In genomic region chr3:67557200-67557651, GRCm38 (mm10) we compare ENCODE assay signal across 8 mouse cellular contexts. TPM values are rescaled to one million over a fixed set of nuclear protein-coding genes. Genes with fewer than 3 reads are reported as not detected.
DNase-seq lines count a peak whose midpoint lies in the region; ATAC-seq and TF ChIP-seq lines count a peak whose summit lies in the region.

No protein-coding gene starts in this region.

- TF ChIP-seq CTCF in kidney, adult 2 months (conservative IDR thresholded peaks at IDR 0.05; ENCODE audit: insufficient read depth, insufficient read length, low read depth, low read length), result no peak

- no peaks in the 10 kb centered on the region for H3K9me3 ChIP-seq in intestine, embryonic 16.5 days (ENCODE audit: control insufficient read depth, low read length)

- DNase-seq in A20 (ENCODE audit: low read depth, low spot score), result peak; percentile 92
- peak; percentile 29 for DNase-seq in embryo, embryonic 10.5 days (ENCODE audit: low spot score)
- peak; percentile 93 for DNase-seq in splenic B cell, adult 2 months (ENCODE audit: low read depth, low spot score)
- no peak for DNase-seq in layer of hippocampus, postnatal 14 days (ENCODE audit: low spot score in 2 of 2)
- DNase-seq in gastrocnemius, postnatal 4 days (ENCODE audit: low spot score in 2 of 2), result no peak
- no peak for DNase-seq in kidney, adult 2 months

- H3K36me3 ChIP-seq in intestine, embryonic 16.5 days (ENCODE audit: control insufficient read depth, insufficient read depth, low read length), result no peaks in the 10 kb centered on the region
- H3K36me3 ChIP-seq in splenic B cell, adult 2 months (ENCODE audit: control insufficient read depth, insufficient read depth, low read length, poor library complexity, severe bottlenecking), result no peaks in the 10 kb centered on the region
- H3K36me3 ChIP-seq in kidney, adult 2 months (ENCODE audit: control insufficient read depth, insufficient read depth, low read length), result no peaks in the 10 kb centered on the region

- no peak overlapping the region for H3K27ac ChIP-seq in intestine, embryonic 16.5 days (ENCODE audit: low read length)
- H3K27ac ChIP-seq in kidney, adult 2 months (ENCODE audit: insufficient read depth, low read depth, low read length), result no peak overlapping the region

- ATAC-seq in intestine, embryonic 16.5 days, result no peak
- peak; percentile 96 for ATAC-seq in megakaryocyte progenitor cell, adult 5-6 weeks (replicated peaks; ENCODE audit: poor library complexity)

- no peak for TF ChIP-seq POLR2A in kidney, adult 2 months (IDR thresholded peaks at IDR 0.05; ENCODE audit: low read depth, low read length)

- 51% methylated on average over 14 of the region's 14 CpGs for WGBS in intestine, embryonic 16.5 days
- WGBS in kidney, adult 2 months, result 33% methylated on average over 14 of the region's 14 CpGs

- no peaks in the 10 kb centered on the region for H3K27me3 ChIP-seq in intestine, embryonic 16.5 days (replicated peaks; ENCODE audit: control insufficient read depth, insufficient read depth, low read length)
- no peaks in the 10 kb centered on the region for H3K27me3 ChIP-seq in splenic B cell, adult 2 months (ENCODE audit: control insufficient read depth, insufficient read depth, low read length, poor library complexity, severe bottlenecking)
- H3K27me3 ChIP-seq in kidney, adult 2 months (replicated peaks; ENCODE audit: control insufficient read depth, insufficient read depth, low read length), result no peaks in the 10 kb centered on the region

- H3K4me3 ChIP-seq in intestine, embryonic 16.5 days (ENCODE audit: low read length), result peak overlapping the region; percentile 7; the same call in 1 of the 2 replicates
- H3K4me3 ChIP-seq in kidney, adult 2 months (ENCODE audit: insufficient read depth, low read depth, low read length), result no peak overlapping the region; the same call in 1 of the 2 replicates

- H3K9ac ChIP-seq in intestine, embryonic 16.5 days (ENCODE audit: low read depth, low read length), result no peak overlapping the region

- H3K4me2 ChIP-seq in intestine, embryonic 16.5 days (ENCODE audit: low read depth, low read length), result 0 out of 2 replicates have a peak overlapping the region, but pooled peaks have one; percentile 9

- H3K4me1 ChIP-seq in intestine, embryonic 16.5 days (ENCODE audit: control insufficient read depth, insufficient read depth, low read length), result no peaks in the 10 kb centered on the region
- no peaks in the 10 kb centered on the region for H3K4me1 ChIP-seq in kidney, adult 2 months (ENCODE audit: control insufficient read depth, insufficient read depth, low read length)

RNA-seq across cellular contexts. Expression of gene Mfsd1, which starts 25.3 kb away (rescaled TPM):
- 61.2 and 70.0 TPM in 2 replicates for polyA plus RNA-seq in intestine, embryonic 16.5 days (2015; fragmentation: Nextera tagmentation; extraction: Ambion mirVana)
- 66.5 and 77.0 TPM in 2 replicates for total RNA-seq in megakaryocyte progenitor cell, adult 5-6 weeks (2015)
- 177 and 181 TPM in 2 replicates for total RNA-seq in megakaryocyte progenitor cell, adult 5-6 weeks (2017)
- 10 to 100 TPM; 45.7 to 50.1 TPM for total RNA-seq in layer of hippocampus, postnatal 14 days (2021)
- total RNA-seq in gastrocnemius, postnatal 4 days (2021), result 10 to 100 TPM; 35.4 to 36.9 TPM
- polyA plus RNA-seq in kidney, adult 2 months (2012; rRNA removed), result 191 and 214 TPM in 2 replicates

RNA-seq across cellular contexts. Expression of gene Rarres1, which starts 41.9 kb away (rescaled TPM):
- 1.3 and 1.4 TPM in 2 replicates for polyA plus RNA-seq in intestine, embryonic 16.5 days (2015; fragmentation: Nextera tagmentation; extraction: Ambion mirVana)
- total RNA-seq in megakaryocyte progenitor cell, adult 5-6 weeks (2015), result 0.47 TPM in 1 of 2 replicates, not detected in the other
- not detected in 2 replicates for total RNA-seq in megakaryocyte progenitor cell, adult 5-6 weeks (2017)
- 1 to 10 TPM; 2.0 to 2.1 TPM for total RNA-seq in layer of hippocampus, postnatal 14 days (2021)
- total RNA-seq in gastrocnemius, postnatal 4 days (2021), result 1 to 10 TPM; 2.4 to 2.7 TPM
- polyA plus RNA-seq in kidney, adult 2 months (2012; rRNA removed), result 1.7 and 2.5 TPM in 2 replicates

Comparison
In these comparisons a context has a peak if more than half of its experiments do, and no peak if none do; other contexts are left out.
1. DNase-seq: peak in A20 (single experiment), embryo, embryonic 10.5 days (single experiment) and splenic B cell, adult 2 months (single experiment); none in layer of hippocampus, postnatal 14 days (0 of 2), gastrocnemius, postnatal 4 days (0 of 2) and kidney, adult 2 months (single experiment).